Mouse (Mus musculus): ENCODE measurements around the gene Zfp644. TPM values are rescaled to one million over a fixed set of nuclear protein-coding genes. Genes with fewer than 3 reads are reported as not detected.

Zfp644 gene
- total and polyA plus RNA-seq, 3 experiments = 15.1 to 28.7 (median 17.7) TPM

DNA sequence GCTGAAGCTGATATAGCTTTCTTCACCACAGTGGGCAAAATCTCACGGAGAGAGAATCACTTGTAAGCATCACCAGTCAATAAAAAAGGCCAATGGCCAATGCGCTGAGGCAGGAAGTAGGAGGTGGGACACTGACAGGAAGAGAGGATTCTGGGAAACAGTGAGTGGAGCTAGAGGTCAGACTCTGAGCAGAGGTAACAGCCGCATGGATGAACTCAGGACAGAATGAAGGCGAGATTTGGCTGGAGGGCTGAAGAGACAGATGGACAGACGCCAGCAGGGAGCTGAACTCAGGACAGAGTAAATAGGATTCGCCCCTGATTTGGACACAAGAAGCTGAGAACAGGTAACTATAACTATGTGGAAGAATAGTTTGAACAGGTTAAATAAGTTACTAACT, 92.0 kb downstream of the Zfp644 start:
- Histone ChIP-seq H3K27ac (ENCODE audit: insufficient read depth, low read depth) (no peak overlapping the region), H3K9ac (ENCODE audit: insufficient read depth, low read depth) (no peak overlapping the region), H3K4me1 (ENCODE audit: control insufficient read depth in 1 of 2, insufficient read depth in 2 of 2) (no peaks in the 10 kb centered on the region), H3K36me3 (replicated peaks in 1 of 2; ENCODE audit: control insufficient read depth in 1 of 2, insufficient read depth in 1 of 2, low read length in 1 of 2) (peaks cover 3 to 38% of the 10 kb centered on the region in 2 experiments), H3K9me3 (replicated peaks; ENCODE audit: low read length) (no peaks in the 10 kb centered on the region), H3K27me3 (replicated peaks) (no peaks in the 10 kb centered on the region), H3K4me3 (replicated peaks in 1 of 3; ENCODE audit: low read depth in 2 of 3, low read length in 2 of 3, poor library complexity in 1 of 3) (no peak overlapping the region), H3K79me2 (replicated peaks; ENCODE audit: control insufficient read depth, extremely low read depth, insufficient read depth, poor library complexity, severe bottlenecking) (no peaks in the 10 kb centered on the region), H3K4me2 (ENCODE audit: insufficient read depth, low read depth, poor library complexity, severe bottlenecking) (no peak overlapping the region)
- dilution Hi-C loops (cut with MboI; ENCODE audit: extremely low pct_ligation_motif_present, extremely low pct_unique_long_range_greater_than_20kb, low sequenced_read_pairs) = no loop called here
- TF ChIP-seq E2F4 (IDR thresholded peaks at IDR 0.05; ENCODE audit: insufficient replicate concordance, low read depth, low read length) = no peak
- TF ChIP-seq TBP (conservative IDR thresholded peaks at IDR 0.05; ENCODE audit: low read depth, low read length) = no peak
- TF ChIP-seq HCFC1 (IDR thresholded peaks at IDR 0.05; ENCODE audit: low read depth, low read length) = no peak
- TF ChIP-seq MYC (IDR thresholded peaks at IDR 0.05; ENCODE audit: low read depth, low read length) = no peak
- TF ChIP-seq ELF1 (IDR thresholded peaks at IDR 0.05; ENCODE audit: low read depth, low read length) = no peak
- no peak for TF ChIP-seq ETS1 (conservative IDR thresholded peaks at IDR 0.05; ENCODE audit: low read depth, low read length)
- TF ChIP-seq JUND (conservative IDR thresholded peaks at IDR 0.05; ENCODE audit: low read depth, low read length) = no peak
- no peak for DNase-seq (ENCODE audit: extremely low read depth)
- in situ Hi-C loops (cut with MboI; ENCODE audit: low pct_ligation_motif_present, low pct_unique_long_range_greater_than_20kb, low sequenced_read_pairs) = no loop called here

DNA sequence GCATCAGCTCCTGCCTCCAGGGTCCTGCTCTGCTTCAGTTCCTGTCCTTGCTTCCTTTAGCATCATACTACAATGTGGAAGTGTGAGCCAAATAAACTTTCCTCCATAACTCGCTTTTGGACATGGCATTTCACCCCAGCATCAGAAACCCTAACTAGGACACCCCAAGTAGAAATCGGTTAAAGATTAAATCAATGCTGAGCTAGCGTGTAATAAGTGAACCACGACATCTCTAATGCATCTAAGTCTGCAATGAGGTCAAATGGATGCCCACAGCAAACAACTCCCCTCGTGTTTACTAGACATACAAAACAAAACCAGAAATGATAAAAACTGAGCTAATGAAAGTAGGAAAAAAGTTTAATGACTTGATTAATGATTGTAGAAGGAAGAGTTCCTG, 92.7 kb downstream of the Zfp644 start:
- TF ChIP-seq BHLHE40 (IDR thresholded peaks at IDR 0.05; ENCODE audit: low read depth, low read length) (no peak), RCOR1 (conservative IDR thresholded peaks at IDR 0.05; ENCODE audit: low read depth, low read length) (no peak), MAX (IDR thresholded peaks at IDR 0.05; ENCODE audit: low read length) (no peak), MYC (IDR thresholded peaks at IDR 0.05; ENCODE audit: low read depth, low read length) (no peak), ZNF384 (IDR thresholded peaks at IDR 0.05; ENCODE audit: low read depth, low read length) (no peak), ZKSCAN1 (IDR thresholded peaks at IDR 0.05; ENCODE audit: borderline replicate concordance, low read depth, low read length) (no peak), HCFC1 (IDR thresholded peaks at IDR 0.05; ENCODE audit: low read depth, low read length) (no peak), MAZ (IDR thresholded peaks at IDR 0.05; ENCODE audit: low read depth, low read length) (no peak), ZC3H11A (IDR thresholded peaks at IDR 0.05; ENCODE audit: low read depth, low read length) (no peak), UBTF (IDR thresholded peaks at IDR 0.05; ENCODE audit: low read depth, low read length) (no peak)
- Histone ChIP-seq H3K4me3 (replicated peaks in 1 of 3; ENCODE audit: low read depth in 2 of 3, low read length in 2 of 3, poor library complexity in 1 of 3) (no peak overlapping the region), H3K79me2 (replicated peaks; ENCODE audit: control insufficient read depth, extremely low read depth, insufficient read depth, poor library complexity, severe bottlenecking) (no peaks in the 10 kb centered on the region), H3K9ac (ENCODE audit: insufficient read depth, low read depth) (no peak overlapping the region), H3K9me3 (replicated peaks; ENCODE audit: low read length) (no peaks in the 10 kb centered on the region), H3K4me1 (ENCODE audit: control insufficient read depth in 1 of 2, insufficient read depth in 2 of 2) (no peaks in the 10 kb centered on the region), H3K27ac (ENCODE audit: insufficient read depth, low read depth) (no peak overlapping the region), H3K36me3 (replicated peaks in 1 of 2; ENCODE audit: control insufficient read depth in 1 of 2, insufficient read depth in 1 of 2, low read length in 1 of 2) (peaks cover 4 to 40% of the 10 kb centered on the region in 2 experiments), H3K27me3 (replicated peaks) (no peaks in the 10 kb centered on the region), H3K4me2 (ENCODE audit: insufficient read depth, low read depth, poor library complexity, severe bottlenecking) (no peak overlapping the region)
- no peak for DNase-seq (ENCODE audit: extremely low read depth)
- in situ Hi-C loops (cut with MboI; ENCODE audit: low pct_ligation_motif_present, low pct_unique_long_range_greater_than_20kb, low sequenced_read_pairs) = no loop called here
- dilution Hi-C loops (cut with MboI; ENCODE audit: extremely low pct_ligation_motif_present, extremely low pct_unique_long_range_greater_than_20kb, low sequenced_read_pairs) = no loop called here
